Mouse (Mus musculus) ZHBTc4 (cell line): Measurements from ENCODE around the gene Gm20388.

Experiments used
- DNase-seq: peaks from one replicate; pipeline ENCODE4 v3.0.0-alpha.2; 2011; ENCODE audit warnings: low read depth, low spot score

Gene Gm20388

DNA sequence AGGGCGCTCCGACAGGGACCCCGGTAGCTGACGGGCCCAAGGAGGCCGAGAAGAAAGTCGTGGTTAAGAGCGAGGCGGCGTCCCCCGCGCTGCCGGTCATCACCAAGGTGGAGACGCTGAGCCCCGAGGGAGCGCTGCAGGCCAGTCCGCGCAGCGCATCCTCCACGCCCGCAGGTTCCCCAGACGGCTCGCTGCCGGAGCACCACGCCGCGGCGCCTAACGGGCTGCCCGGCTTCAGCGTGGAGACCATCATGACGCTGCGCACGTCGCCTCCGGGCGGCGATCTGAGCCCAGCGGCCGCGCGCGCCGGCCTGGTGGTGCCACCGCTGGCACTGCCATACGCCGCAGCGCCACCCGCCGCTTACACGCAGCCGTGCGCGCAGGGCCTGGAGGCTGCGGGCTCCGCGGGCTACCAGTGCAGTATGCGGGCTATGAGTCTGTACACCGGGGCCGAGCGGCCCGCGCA lies 1206.6 kb downstream of the Gm20388 start:
- DNase-seq: peak; percentile 63

DNA sequence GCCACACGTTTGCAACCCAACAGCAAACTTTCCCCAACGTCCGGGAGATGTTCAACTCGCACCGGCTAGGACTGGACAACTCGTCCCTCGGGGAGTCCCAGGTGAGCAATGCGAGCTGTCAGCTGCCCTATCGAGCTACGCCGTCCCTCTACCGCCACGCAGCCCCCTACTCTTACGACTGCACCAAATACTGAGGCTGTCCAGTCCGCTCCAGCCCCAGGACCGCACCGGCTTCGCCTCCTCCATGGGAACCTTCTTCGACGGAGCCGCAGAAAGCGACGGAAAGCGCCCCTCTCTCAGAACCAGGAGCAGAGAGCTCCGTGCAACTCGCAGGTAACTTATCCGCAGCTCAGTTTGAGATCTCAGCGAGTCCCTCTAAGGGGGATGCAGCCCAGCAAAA lies 1207.3 kb downstream of the Gm20388 start:
- peak; percentile 44 for DNase-seq

DNA sequence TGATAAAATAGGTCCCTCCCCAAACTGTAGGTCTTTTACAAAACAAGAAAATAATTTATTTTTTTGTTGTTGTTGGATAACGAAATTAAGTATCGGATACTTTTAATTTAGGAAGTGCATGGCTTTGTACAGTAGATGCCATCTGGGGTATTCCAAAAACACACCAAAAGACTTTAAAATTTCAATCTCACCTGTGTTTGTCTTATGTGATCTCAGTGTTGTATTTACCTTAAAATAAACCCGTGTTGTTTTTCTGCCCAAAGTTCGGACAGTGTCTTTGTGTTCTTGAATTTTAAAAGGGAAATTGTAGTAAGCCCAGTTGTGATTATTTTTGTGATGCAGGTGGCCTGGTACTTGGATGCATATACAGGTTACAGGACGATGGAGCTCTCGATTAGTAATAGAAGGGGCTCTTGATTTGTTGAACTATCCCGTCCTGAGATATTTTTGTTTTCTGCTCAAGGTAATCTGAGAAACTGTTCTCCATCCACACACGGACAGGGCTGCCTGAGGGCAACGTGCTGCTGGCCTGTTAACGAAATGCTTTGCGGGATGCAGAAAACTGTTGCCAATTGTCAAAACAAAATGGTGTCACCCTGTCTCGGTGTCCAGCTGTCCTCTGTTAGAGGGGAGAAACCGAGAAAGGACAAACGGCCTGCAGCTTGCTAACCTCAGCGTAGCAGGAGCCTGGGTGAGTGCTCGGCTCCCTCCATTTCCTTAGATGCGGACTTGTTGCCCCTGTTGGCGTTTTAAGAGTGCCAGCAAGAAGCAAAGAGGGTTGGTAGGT lies 1208.2 kb downstream of the Gm20388 start:
- DNase-seq: no peak

DNA sequence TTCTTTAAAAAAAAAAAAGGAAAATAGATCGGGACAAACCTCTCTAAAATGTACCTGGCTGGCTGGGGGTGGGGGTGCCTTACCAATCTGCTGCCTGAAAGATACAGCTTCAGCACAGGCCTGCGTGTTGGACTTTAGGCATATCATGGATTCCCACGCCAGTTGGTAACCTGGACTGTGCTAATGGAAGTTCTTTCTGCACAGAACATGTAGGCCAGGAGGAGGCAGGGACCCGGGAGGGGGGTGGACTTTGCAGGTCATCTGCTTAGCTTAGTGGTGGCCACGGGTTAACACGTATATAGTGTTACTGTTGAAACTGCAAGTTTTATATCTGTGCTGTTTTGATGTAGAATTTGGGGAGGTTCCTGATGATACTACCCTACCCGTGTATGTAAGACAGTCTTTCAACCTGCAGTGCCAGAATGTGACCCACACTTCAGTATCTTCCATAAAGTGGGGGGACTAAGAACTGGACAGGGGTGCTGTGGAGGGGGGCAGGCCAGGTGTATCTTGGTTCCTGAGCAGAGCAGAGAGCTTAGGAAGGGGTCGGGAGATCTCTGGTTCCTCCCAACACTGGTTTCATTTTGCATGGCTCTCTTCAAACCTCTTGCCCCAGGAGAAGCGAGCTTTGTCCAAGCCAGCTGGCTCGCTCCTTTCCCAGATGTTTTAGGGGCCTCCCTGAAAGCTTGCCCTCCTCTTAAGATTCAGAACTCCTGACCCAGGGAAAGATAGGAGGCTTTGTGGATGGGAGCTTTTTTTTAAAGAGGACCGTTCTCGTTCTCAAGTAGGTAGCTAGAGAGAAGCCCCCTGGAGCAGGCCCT lies 1209.2 kb downstream of the Gm20388 start:
- DNase-seq: no peak

DNA sequence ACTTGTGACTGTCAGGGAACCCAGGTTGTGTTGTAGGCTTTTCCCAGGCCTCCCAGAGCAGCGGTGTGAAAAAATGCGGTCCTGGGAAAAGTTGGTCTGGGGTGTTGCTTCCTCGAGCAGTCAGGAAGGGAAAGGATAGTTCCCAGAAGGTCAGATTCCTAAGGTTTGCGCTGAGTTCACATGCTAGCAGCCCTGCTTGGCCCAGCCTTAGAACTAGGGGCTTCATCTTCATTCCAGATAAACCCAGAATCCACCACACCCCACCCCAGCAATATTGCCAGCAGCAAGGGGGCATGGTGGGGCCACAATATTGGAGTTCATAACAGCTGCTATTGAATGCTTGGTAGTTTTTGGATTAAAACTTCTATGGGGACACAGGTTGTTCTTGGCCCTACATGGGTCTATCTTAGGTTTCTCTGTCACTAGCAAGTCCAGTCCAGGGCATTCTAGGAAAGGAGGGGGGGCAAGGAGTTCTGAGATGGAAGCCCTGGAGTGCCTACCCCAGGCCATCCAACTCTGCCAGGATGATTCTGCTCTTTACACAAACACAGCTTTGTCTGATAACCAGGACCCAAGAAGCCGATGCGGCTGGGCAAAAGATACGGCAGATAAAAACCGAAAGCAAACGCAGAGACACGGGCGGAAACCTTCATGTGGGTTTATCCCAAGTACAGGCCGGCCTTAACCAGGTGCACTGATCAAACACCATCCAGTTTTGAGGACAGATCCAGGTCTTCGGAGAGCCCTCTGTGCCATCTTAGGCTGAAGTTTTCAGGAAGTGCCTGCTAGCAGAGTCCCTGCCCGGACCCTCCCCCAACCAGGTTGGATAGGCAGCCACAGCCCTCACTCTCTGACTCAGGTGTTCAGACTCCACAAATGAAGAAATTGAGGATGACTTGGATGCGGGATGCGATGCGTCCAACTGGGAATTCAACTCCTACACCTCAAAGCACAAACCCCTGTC lies 1210.1 kb downstream of the Gm20388 start:
- no peak for DNase-seq

DNA sequence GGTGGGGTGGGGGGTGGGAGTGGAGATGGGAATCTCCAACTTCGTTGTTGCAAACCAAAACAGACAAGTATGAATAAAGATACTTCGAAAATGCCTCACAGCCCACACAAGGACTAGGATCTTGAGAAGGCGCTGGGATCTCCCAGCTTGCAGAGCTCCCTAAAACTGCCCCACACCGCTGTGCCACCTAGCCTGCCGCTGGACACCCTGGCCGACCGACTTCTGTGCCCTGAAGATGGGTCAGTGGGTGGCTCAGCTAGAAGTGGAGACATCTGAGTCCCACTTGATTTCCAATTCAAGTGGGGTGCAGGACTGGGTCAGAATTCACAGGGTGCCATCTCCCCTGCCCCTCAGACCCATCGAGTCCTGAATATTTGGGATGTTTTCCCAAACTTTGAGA lies 1211.1 kb downstream of the Gm20388 start:
- DNase-seq: no peak

DNA sequence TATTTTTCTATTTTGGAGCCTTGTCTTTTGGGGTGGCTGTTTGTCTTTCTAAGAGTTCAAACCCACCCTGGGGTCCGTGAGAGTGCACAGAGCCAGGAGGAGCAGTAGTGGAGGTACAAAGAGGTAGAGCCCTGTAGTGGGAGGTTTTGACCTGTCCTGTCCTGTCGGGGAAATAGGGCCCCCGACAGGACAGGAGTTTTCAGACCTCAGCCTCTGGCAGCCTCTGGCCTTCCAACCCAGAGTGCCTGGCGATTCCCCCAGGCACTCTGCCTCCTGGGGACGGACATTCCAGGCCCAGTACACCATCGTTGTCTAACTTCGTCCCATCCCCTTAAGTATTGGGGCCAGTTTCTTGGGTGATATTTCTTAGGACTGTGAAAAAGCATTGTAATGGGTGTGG lies 1211.7 kb downstream of the Gm20388 start:
- DNase-seq: no peak

DNA sequence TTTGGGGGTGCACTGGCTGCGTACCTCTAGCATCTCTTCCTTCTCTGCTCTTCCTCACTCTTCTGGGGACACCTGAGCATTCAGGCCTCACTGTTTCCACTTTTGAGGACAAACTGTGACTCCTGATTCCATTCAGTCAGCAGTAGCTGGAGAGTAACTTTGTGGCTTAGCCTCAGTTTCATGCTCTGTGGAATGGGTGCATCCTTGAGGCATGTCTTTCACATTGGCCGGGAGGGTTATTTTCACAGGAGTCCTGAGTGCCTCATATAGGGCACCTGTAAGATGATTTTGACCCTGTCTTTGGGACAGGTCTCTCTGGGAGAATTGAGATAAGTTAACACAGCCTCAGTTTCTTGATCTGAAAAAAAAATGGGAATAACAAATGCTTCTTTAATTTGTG lies 1212.5 kb downstream of the Gm20388 start:
- DNase-seq: no peak

DNA sequence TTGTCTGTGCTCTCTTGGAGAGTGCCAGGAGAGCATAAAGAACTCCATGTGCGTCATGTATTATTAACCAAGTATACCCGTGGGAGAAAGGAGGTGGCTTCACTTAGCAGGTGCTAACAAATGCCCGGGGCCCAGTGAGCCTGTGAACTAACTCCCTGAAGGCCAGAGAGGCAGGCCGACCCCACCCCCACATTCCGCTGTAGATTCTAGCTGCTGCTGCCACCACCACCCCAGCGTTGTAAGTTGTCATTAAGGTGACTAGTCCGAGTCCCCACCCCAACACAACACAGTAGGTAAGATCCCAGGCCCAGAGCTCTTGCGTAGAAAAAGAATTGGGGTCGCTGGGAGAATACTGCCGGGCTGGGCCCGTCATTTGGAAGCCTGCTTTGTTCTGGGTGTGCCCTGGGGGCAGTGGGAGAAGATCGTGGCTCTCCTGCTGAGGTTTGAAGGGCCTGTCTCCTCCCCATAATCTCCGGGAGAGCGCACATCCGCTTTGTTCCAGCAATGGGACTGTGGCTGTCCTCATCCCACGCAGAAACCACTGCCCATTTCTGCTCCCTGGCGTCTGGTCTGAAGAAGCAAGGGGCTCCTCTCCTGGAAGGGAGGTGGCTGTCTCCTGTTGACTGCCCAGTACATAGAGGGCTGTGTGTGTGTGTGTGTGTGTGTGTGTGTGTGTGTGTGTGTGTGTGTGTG lies 1214.1 kb downstream of the Gm20388 start:
- peak; percentile 72 for DNase-seq

DNA sequence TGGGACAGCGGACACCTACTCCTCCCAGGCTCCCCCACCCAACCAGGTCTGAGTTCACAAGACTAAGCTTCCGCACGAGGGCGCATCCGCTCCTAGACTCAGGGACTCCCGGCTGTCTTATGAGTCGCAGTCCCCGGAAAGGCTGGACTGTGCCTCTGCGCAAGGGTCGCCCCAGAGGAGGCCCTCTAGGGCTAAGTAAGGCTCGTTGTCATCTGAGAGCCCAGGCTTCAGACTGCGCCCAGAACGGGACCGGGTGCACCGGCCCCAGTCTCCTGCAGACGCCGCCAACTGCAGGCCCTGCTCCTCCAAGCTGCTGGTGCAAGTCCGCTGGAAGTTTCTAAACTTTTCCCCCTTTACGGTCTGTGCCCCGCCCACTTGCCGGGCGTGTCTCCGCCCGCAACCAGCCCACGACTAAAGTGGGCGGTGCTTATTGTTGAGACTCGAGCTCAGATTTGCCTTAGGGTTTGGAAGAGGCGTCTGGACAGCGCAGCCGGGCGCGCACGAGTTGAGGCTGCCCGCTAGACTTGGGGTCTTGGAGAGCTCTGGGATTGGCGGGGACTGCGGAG lies 1214.8 kb downstream of the Gm20388 start:
- peak; percentile 96 for DNase-seq

DNA sequence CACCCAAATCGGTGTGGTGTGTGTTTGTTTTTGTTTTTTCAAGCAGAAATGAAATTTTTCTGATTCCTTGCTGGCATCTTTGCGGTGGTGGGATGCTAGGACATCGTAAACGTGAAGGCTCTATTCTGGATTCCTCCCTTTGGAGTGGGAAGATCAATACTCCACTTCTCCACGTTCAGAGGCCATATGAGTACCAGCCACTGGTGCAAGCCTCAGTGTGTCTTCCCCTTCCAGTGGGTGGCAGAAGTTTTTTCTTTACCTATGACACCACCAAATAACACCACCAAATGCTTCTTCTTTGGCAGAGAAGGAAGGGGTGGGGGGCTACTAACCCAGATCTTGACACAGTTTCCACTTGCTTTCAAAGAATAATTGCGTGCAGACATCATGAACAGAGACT lies 1215.5 kb downstream of the Gm20388 start:
- no peak for DNase-seq

DNA sequence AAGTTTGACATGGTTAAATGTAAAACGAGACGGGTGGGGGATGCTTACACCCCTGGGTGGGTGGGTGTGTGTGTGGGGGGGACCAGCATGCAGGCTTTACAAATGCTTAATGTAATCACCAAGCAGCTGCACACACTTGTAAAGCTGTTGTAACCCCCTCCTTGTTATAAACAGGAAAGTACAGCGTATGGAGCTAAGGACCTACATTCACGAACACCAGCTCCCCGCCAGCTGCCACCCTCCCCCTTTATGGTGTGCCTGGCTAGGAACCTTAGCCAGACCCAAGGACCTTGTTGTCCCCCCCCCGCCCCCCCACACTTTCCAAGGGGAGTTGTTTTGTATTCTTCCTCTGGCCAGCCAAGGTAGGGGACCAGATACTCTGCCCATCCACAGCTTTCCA lies 1216.1 kb downstream of the Gm20388 start:
- DNase-seq: no peak

DNA sequence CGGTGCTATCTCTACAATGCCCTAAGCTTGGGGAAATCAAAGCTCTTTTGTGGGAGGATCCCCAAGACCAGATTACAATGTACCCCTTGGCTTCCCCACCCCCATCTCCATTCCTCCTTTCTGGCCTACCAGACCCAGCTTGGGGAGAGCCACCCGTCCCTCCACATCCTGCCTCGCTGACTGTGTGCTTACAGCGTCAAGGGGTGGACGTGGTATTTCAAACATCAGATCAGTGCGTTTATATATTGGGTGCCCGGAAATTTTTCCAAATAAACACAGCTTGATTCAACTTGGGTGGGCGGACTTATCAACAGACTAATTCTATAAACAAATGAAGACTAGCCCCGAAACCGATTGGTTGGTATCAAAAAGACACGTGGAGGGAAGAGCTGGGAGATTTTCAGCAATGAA lies 1216.7 kb downstream of the Gm20388 start:
- no peak for DNase-seq

DNA sequence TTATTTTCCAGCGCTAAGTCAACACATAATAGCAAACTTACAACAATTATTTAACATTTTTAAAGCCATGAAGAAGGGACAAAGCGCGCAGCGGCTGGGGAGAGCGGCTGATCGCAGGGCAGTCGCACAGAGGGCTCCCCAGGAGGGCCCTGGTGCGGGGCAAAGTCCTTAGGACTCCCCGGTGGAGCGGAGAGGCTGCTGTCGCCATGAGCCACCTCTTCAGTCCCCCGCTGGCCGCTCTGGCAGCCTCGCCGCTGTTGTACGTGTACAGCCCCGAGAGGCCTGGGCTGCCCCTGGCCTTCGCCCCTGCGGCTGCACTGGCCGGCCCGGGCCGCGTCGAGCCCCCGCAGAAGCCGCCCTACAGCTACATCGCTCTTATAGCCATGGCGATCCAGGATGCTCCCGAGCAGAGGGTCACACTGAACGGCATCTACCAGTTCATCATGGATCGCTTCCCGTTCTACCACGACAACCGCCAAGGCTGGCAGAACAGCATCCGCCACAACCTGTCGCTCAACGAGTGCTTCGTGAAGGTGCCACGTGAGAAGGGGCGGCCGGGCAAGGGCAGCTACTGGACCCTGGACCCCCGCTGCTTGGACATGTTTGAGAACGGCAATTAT lies 1217.2 kb downstream of the Gm20388 start, which contains the start of gene Foxl1:
Gene Foxl1 (plus strand): TSS at position 185 of the 620 bp plus-strand sequence.
- DNase-seq: peak; percentile 44

DNA sequence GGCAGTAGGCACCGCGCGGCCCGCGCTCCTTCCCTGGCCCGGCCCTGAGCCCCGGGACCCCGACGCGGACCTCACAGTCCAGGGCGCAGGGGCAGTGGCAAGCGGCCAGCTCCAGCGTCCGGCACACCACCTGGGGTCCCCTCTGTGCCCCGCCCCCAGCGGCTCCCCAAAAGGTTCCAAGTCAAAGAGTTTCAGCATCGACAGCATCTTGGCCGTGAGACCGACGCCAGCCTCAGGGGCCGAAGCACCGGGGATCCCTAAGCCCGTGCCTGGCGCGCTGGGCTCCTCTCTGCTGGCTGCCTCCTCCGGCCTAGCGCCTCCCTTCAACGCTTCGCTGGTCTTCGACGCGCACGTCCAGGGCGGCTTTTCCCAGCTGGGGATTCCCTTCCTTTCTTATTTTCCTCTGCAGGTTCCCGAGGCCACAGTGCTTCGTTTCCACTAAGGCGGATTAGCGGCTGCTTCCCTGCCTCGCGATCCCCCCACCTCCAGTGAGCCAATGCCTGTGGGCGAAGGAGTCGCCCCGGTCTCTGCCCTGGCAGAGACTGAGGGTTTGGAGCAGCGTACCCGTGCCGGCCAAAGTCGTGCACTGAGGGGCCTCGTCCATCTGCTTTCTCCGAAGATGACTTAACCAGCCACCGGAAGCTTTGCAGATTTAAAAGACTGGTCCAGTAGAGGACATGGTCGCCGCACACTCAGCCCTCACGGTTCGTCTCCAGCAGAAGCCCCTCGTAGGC lies 1218.1 kb downstream of the Gm20388 start:
- DNase-seq: peak; percentile 41

DNA sequence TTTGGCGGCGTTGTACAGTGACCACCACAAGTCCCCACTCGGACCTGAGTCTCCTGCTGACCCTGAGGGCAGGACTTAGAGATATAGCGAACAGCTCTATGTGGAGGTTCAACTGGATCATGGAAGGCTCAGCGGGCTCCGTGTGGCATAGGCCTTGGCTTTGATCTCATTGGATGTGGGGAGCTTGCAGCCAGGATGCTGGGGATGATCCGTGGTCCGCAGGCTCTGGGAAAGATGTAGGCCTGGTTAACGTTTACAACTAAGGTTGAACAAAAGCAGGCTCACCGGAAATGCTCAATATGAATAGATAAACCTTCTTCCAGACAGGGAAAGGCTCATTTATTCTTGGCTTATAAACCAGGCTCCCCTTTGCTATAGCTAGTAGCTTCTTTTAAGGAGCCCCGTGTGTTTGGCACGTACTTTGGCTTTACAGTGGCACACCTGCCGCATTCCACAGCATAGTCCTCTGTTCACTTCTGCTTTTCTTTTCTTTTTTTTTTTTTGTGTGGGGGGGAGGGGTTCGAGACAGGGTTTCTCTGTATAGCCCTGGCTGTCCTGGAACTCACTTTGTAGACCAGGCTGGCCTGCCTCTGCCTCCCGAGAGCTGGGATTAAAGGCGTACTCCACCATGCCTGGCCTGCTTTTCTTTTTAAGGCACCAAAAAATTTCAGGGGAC lies 1218.8 kb downstream of the Gm20388 start:
- DNase-seq: no peak

DNA sequence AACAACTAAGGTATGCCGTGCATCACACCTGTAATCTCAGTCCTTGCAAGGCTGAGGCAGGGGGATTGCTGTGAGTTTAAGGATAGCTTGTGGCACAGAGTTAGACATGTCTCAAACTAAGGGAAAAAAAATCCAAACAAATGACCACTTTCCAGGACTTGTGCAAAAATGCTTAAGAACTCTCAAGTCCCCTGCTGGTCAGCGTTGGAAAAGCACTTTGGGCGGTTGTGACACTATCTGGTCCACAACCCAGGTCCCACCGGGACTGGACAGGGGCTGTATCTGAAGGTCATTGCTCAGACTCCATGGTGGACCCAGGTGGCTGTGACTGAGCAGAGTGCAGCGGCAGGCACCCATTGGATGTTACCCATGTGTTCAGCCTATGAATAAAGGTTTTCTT lies 1219.9 kb downstream of the Gm20388 start:
- peak; percentile 68 for DNase-seq

DNA sequence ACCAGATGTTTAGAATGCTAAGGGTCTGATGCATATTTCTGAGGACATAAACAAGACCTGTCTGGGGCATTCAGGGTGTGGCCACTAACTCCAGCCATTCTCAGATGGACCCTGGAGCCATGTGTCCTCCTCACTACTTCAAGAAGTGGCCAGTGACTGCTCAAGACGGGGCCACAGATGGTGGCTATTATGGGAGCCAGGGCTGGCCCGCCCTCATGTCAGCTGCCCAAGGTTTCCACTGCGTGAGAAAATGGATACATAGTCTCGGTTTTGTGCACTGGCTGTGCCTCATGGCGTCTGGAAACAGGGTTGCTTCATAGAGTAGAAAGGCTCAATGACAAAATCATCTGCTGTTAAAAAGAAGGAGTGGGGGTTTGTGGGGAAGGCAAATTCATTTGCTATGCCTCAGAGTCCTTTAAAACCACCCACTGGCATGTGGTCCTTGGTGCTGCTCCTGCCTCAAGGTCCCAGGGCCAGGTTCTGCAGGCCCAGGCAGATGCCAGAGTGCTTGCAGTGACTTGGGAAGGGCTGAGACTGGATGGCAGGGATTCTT lies 1222.4 kb downstream of the Gm20388 start:
- no peak for DNase-seq

DNA sequence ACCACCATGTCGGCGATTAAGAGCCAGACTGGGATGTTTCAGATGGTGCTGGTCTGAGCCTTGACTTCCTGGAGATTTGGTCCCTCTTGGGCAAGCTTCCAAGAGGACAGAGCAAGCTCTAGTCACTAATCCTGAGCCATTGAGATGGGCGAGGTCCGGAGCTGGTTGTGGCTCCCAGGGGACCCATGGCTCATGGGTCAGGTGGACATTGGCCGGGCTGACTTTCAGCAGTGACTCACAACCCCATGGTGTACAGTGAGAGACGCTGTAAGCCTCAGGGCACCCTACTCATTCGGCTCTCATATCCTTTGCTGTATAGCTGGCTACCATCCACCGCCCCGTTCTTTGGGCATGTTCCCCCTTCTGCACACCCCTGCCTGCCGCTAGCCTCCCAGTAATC lies 1223.5 kb downstream of the Gm20388 start:
- no peak for DNase-seq
